Mouse (Mus musculus) spleen, adult 18-20 months (tissue): ENCODE results near the gene Azi2.

Experiments
- DNase-seq, 2 experiments: peaks; one replicate each; pipeline ENCODE4 v3.0.0; 2022; ENCODE audit warnings: mixed read lengths in 2 of 2

Azi2 gene

DNA sequence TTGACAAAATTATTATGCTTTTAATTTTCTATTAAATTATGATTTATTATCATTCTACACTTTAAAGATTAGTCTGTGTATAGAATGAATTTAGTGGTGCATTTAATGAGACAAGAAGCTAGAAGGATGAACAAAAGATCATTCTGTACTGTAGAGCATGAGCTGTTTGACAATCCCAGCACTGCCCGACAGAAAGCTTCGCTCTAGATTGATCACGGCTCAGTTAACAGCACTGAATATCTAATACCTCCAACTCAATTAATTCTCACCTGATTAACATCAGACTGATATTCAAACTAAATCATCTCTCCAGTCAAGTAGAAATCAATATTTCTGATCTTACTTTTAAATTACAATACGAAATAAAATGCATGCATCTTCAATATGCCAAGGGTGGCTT, 43.5 kb downstream of the Azi2 start:
- no peak for DNase-seq

DNA sequence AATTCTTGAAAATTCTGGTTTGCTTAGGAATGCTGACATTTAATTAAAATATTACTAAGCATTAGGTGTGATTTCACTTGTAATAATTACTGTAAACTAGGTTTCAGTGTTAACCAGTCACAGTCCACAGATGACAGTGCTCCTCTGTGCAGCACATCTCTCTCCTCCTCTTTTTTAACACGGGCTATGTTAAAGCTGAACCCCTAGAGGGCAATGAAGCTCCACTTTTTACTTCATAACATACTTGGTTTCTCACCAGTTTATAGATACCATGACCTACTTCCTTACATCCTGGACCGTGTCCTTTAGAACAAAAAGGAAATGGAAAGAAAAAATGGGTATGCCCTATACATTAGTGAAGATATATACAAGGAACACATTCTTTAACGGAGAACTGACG, 59.1 kb downstream of the Azi2 start:
- no peak for DNase-seq

DNA sequence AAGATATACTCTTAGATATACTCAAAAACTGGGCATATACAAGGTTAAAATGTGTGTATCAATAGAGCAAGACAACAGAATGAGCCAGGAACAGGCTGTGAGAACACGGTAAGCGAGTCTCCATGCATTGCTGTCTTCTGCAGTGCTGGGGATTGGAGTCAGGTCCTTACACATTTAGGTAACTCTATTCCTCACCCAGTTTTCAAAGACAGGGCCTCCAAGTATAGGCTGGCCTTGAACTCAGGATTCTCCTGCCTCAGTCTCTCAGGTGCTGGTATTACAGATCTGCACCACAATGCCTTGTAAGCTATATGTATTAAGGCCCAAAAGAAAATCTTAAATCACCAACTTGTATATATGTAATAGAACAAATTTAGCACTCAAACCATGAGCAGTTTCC, 60.2 kb downstream of the Azi2 start:
- DNase-seq: no peak

DNA sequence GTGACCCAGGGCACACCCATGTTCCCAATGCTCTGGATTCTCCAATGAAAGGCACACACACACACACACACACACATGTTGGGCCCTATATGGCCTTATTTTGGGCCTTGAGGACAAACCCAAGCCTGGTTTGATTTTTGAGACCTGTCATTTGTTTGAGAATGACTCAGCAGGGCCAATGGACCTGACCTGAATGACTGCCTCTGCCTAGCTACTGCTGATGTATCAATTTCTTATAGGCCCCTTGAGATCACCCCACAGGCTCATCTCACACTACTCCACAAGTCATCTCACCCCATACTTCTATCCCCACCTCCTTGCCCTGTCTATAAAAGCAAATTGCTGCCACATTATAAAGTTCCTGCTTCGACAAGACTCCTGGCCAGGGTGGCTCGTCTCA, 61.5 kb downstream of the Azi2 start:
- DNase-seq: no peak

DNA sequence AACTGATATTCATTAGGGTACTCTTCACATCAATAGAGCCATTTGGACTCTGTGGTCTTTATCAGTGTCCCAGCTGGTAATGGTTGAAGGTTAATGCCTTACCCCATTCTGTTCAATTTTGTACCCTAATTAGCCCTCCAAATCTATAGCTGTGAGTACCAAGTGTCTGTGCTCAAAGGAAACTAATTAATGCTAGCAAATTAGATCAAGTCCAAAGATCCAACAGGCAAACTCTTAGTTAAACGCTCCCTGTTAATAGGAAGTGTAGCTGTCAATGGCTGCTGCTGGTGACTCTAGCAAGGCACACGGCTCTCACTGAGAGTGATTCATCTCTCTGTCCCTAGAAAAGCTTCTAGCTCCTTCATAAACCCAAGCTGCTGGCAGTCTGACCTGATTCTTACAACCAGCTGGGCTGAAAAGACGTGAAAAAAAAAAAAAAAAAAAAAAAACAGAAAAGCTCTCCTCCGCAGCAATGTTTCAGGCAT, 68.3 kb downstream of the Azi2 start:
- DNase-seq: no peak

DNA sequence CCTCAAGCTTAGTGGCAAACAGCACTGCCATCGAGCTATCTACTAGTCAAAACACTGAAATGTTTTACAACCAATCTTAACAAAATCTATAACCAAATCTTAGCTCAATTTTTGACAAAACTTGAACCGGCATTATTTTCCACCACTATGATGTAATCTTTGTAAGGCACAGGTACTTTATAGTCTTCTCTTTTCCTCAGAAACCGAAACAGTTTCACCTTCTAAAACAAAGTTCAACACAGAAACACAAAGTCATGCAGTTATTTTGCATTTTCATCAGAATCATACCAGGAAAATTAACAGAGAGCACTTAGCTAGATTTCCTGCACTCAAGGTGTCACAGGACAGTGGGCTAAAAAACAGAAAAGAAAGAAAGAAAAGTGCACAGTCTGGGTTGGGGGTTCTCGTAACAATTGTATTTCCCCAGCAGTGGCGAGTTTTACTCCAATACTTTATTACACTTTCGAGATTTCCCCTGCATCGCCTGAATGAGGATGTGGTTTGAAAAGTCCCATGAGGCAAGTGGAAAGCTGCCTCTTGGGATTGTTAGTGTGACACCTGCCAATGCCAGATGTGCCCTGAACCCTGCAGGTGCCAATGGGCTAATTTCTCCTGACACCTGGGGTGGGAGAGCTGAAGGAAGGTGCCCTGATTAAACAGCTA, 69.5 kb downstream of the Azi2 start:
- DNase-seq: peak in 1 of 2 experiments; percentile 3

DNA sequence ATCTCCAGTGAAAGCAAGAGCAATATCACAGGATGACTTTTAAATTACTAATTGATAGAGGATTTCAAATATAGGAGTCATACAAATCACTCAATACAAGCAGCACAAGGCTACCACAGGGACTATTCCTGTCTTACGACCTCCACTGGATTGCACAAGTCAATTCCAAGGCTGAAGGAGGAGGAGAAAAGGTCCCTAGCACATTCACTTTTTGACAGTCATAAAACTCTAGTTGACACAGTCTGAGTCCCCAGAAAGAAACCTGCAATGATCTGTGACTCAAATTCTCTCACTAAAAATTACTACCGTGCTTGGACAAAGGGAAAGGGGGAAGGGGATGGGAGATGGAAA, 70.0 kb downstream of the Azi2 start:
- no peak for DNase-seq
